ENCODE assay signal across 8 mouse cellular contexts in genomic region chr2:118659998-118660452, GRCm38 (mm10). TPM values are rescaled to one million over a fixed set of nuclear protein-coding genes. Genes with fewer than 3 reads are reported as not detected.
DNase-seq lines count a peak whose midpoint lies in the region; ATAC-seq and TF ChIP-seq lines count a peak whose summit lies in the region.

No protein-coding gene starts in this region.

- H3K4me2 ChIP-seq in forebrain, postnatal 0 days (ENCODE audit: low read depth), result peak overlapping the region; percentile 61
- H3K4me2 ChIP-seq in liver, embryonic 14.5 days (ENCODE audit: low read depth), result peak overlapping the region; percentile 74
- peak overlapping the region; percentile 60 for H3K4me2 ChIP-seq in neural tube, embryonic 13.5 days

- WGBS in cerebellum, adult 2 months, result 2% methylated on average over 4 of the region's 4 CpGs
- 2% methylated on average over 4 of the region's 4 CpGs for WGBS in forebrain, postnatal 0 days
- whole genome bisulfite sequencing in liver, embryonic 14.5 days (ENCODE audit: insufficient replicate concordance), result 1% methylated on average over 4 of the region's 4 CpGs
- WGBS in neural tube, embryonic 13.5 days, result 0% methylated on average over 4 of the region's 4 CpGs

- peak overlapping the region; percentile 71 for H3K4me3 ChIP-seq in cerebellum, adult 2 months (replicated peaks; ENCODE audit: insufficient read depth, low read depth, low read length)
- peak overlapping the region; percentile 38 for H3K4me3 ChIP-seq in forebrain, postnatal 0 days (ENCODE audit: low read depth, low read length)
- peak overlapping the region; percentile 56 to 82 for H3K4me3 ChIP-seq in liver, embryonic 14.5 days (ENCODE audit: insufficient read depth in 1 of 2, low read depth in 2 of 2, low read length in 2 of 2)
- H3K4me3 ChIP-seq in neural tube, embryonic 13.5 days, result peak overlapping the region; percentile 38

- no peak for TF ChIP-seq EP300 in liver, embryonic 14.5 days (IDR thresholded peaks at IDR 0.05; ENCODE audit: low read depth)

- H3K27me3 ChIP-seq in cerebellum, adult 2 months (ENCODE audit: control insufficient read depth, insufficient read depth, low read length), result no peaks in the 10 kb centered on the region
- H3K27me3 ChIP-seq in forebrain, postnatal 0 days (ENCODE audit: insufficient read depth, low read length), result no peaks in the 10 kb centered on the region
- no peaks in the 10 kb centered on the region for H3K27me3 ChIP-seq in liver, embryonic 14.5 days (ENCODE audit: control insufficient read depth, insufficient read depth, low read length)
- peaks cover 25% of the 10 kb centered on the region for H3K27me3 ChIP-seq in neural tube, embryonic 13.5 days

- H3K4me1 ChIP-seq in cerebellum, adult 2 months (ENCODE audit: control insufficient read depth, insufficient read depth, low read length), result peaks cover 4% of the 10 kb centered on the region; the same call in 1 of the 2 replicates
- peaks cover 20% of the 10 kb centered on the region for H3K4me1 ChIP-seq in forebrain, postnatal 0 days (ENCODE audit: insufficient read depth)
- peaks cover 52 to 65% of the 10 kb centered on the region in 2 experiments for H3K4me1 ChIP-seq in liver, embryonic 14.5 days (replicated peaks; ENCODE audit: control insufficient read depth in 2 of 2, insufficient read depth in 2 of 2, low read length in 1 of 2)
- peaks cover 47% of the 10 kb centered on the region for H3K4me1 ChIP-seq in neural tube, embryonic 13.5 days (replicated peaks)

- DNase-seq in right cerebral cortex, adult 2 months (ENCODE audit: low spot score in 2 of 2), result peak; percentile 44 to 63
- no peak for DNase-seq in right cerebral cortex, postnatal 25 days
- peak; percentile 45 to 47 for DNase-seq in cerebellum, adult 2 months
- DNase-seq in forebrain, postnatal 0 days, result peak; percentile 75
- DNase-seq in liver, embryonic 14.5 days (ENCODE audit: low read depth in 3 of 3, low spot score in 3 of 3), result peak; percentile 73 to 85 (median 75)
- no peak for DNase-seq in gastrocnemius, postnatal 4 days (ENCODE audit: low spot score in 2 of 2)

- no peaks in the 10 kb centered on the region for H3K36me3 ChIP-seq in forebrain, postnatal 0 days (ENCODE audit: insufficient read depth)
- H3K36me3 ChIP-seq in liver, embryonic 14.5 days (replicated peaks; ENCODE audit: control insufficient read depth, insufficient read depth, low read depth), result no peaks in the 10 kb centered on the region
- H3K36me3 ChIP-seq in neural tube, embryonic 13.5 days, result no peaks in the 10 kb centered on the region

- no peak for TF ChIP-seq CTCF in cerebellum, adult 2 months (IDR thresholded peaks at IDR 0.05; ENCODE audit: borderline replicate concordance, insufficient read depth, low read depth, low read length)
- TF ChIP-seq CTCF in forebrain, postnatal 0 days (IDR thresholded peaks at IDR 0.05; ENCODE audit: low read depth), result no peak
- TF ChIP-seq CTCF in liver, embryonic 14.5 days (IDR thresholded peaks at IDR 0.05; ENCODE audit: low read depth), result no peak

- TF ChIP-seq POLR2A in cerebellum, adult 2 months (IDR thresholded peaks at IDR 0.05; ENCODE audit: borderline replicate concordance, insufficient read depth, low read length), result no peak

- peak overlapping the region; percentile 48 for H3K9ac ChIP-seq in forebrain, postnatal 0 days
- H3K9ac ChIP-seq in liver, embryonic 14.5 days (replicated peaks), result peak overlapping the region; percentile 68
- peak overlapping the region; percentile 68 for H3K9ac ChIP-seq in neural tube, embryonic 13.5 days

- H3K27ac ChIP-seq in cerebellum, adult 2 months (ENCODE audit: insufficient read depth, low read length), result no peak overlapping the region
- H3K27ac ChIP-seq in forebrain, postnatal 0 days (ENCODE audit: low read depth, low read length), result peak overlapping the region; percentile 45; the same call in 1 of the 2 replicates
- peak overlapping the region; percentile 100 for H3K27ac ChIP-seq in liver, embryonic 14.5 days
- peak overlapping the region; percentile 69 for H3K27ac ChIP-seq in neural tube, embryonic 13.5 days (replicated peaks)

- peak; percentile 59 for ATAC-seq in forebrain, postnatal 0 days
- peak; percentile 84 for ATAC-seq in inflammation-experienced regulatory T-cells, adult 6 months
- peak; percentile 70 for ATAC-seq in liver, embryonic 14.5 days (ENCODE audit: insufficient read depth)
- ATAC-seq in neural tube, embryonic 13.5 days (ENCODE audit: low read depth), result peak; percentile 69

- no peaks in the 10 kb centered on the region for H3K9me3 ChIP-seq in forebrain, postnatal 0 days (ENCODE audit: low read length)
- no peaks in the 10 kb centered on the region for H3K9me3 ChIP-seq in liver, embryonic 14.5 days (ENCODE audit: control insufficient read depth, low read length)
- no peaks in the 10 kb centered on the region for H3K9me3 ChIP-seq in neural tube, embryonic 13.5 days

RNA-seq across cellular contexts. Expression of gene Pak6, which starts 3.1 kb away (rescaled TPM):
- polyA plus RNA-seq in cerebellum, adult 2 months (2012; rRNA removed), result 5.6 and 6.4 TPM in 2 replicates
- 71.4 and 84.4 TPM in 2 replicates for total RNA-seq in forebrain, postnatal 0 days (2014; rRNA removed)
- 39.6 and 61.9 TPM in 2 replicates for polyA plus RNA-seq in forebrain, postnatal 0 days (2015; fragmentation: Nextera tagmentation; extraction: Ambion mirVana)
- polyA plus RNA-seq in inflammation-experienced regulatory T-cells, adult 6 months (2017; shearing (Covaris generic)), result under 1 TPM in 2 of 3 experiments, not detected in 1; 0.15 to 0.60 TPM
- 0.48 and 0.60 TPM in 2 replicates for polyA plus RNA-seq in liver, embryonic 14.5 days (2012; rRNA removed)
- polyA plus RNA-seq in liver, embryonic 14.5 days (2014; fragmentation: Nextera tagmentation; extraction: Ambion mirVana), result 0.17 and 0.68 TPM in 2 replicates
- 12.1 and 15.8 TPM in 2 replicates for polyA plus RNA-seq in neural tube, embryonic 13.5 days (2015; fragmentation: Nextera tagmentation; extraction: Ambion mirVana)
- under 1 TPM; 0.29 to 0.52 TPM for total RNA-seq in gastrocnemius, postnatal 4 days (2021)

RNA-seq across cellular contexts. Expression of gene Ankrd63, which starts 43.7 kb away (rescaled TPM):
- 0.41 and 0.82 TPM in 2 replicates for polyA plus RNA-seq in cerebellum, adult 2 months (2012; rRNA removed)
- 1.1 and 2.0 TPM in 2 replicates for total RNA-seq in forebrain, postnatal 0 days (2014; rRNA removed)
- polyA plus RNA-seq in forebrain, postnatal 0 days (2015; fragmentation: Nextera tagmentation; extraction: Ambion mirVana), result 0.62 and 0.64 TPM in 2 replicates
- polyA plus RNA-seq in inflammation-experienced regulatory T-cells, adult 6 months (2017; shearing (Covaris generic)), result not detected
- 0.03 and 0.07 TPM in 2 replicates for polyA plus RNA-seq in liver, embryonic 14.5 days (2012; rRNA removed)
- 0.03 TPM in 1 of 2 replicates, not detected in the other for polyA plus RNA-seq in liver, embryonic 14.5 days (2014; fragmentation: Nextera tagmentation; extraction: Ambion mirVana)
- polyA plus RNA-seq in neural tube, embryonic 13.5 days (2015; fragmentation: Nextera tagmentation; extraction: Ambion mirVana), result not detected in 2 replicates
- under 1 TPM in 1 of 2 experiments, not detected in 1; 0.08 TPM for total RNA-seq in gastrocnemius, postnatal 4 days (2021)

Comparison
In these comparisons a context has a peak if more than half of its experiments do, and no peak if none do; other contexts are left out.
1. DNase-seq: peak in right cerebral cortex, adult 2 months (2 of 2), cerebellum, adult 2 months (2 of 2), forebrain, postnatal 0 days (single experiment) and liver, embryonic 14.5 days (3 of 3); none in right cerebral cortex, postnatal 25 days (single experiment) and gastrocnemius, postnatal 4 days (0 of 2).
2. Peak in every context shown above with its lines, with median percentiles within 50 percentile points of each other: H3K4me3 ChIP-seq, ATAC-seq, H3K4me2 ChIP-seq and H3K9ac ChIP-seq.